Mouse (Mus musculus) naive thymus-derived CD4-positive, alpha-beta T cell, adult 2 months (primary cell): Measurements from ENCODE around the gene Hnrnph3.

ENCODE experiments used
- DNase-seq: peaks from one replicate; pipeline ENCODE4 v3.0.0-alpha.2; 2011; ENCODE audit warnings: low read depth

The Hnrnph3 gene

DNA sequence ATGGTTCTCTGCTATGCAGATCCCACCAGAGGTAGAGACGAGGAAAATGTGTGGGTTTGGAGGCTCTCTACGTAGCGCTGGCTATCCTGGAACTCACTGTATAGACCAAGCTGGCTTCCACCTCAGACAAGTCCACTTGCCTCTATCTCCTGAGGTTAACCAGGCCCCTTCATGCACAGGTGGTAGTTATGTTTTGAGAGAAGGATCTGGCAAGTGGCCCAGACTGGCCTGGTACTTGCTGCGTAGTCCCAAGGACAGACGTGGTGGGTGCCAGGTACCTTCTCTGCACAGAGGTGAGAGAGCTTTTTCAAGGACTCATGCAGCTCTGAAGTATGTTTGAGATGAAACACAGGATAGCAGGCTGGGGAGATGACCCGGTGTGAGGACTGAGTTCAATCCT lies 39.5 kb downstream of the Hnrnph3 start:
- no peak for DNase-seq

DNA sequence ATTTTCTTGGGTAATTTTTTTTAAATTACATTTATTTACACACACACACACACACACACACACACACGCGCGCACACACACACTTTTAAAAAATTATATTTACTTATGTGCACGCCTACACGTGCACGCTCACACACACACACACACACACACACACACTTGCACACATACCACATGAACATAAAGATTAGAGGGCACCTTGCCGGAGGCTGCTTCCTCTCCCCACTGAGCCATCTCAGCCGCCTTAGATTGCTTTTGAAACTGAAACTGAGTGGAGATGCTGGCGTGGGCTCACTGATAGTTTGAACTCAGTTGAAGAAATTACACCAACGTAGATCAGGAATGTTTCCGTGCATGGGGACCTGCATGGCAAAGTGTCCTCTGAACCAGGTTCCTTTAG lies 39.9 kb downstream of the Hnrnph3 start:
- peak; percentile 87 for DNase-seq

DNA sequence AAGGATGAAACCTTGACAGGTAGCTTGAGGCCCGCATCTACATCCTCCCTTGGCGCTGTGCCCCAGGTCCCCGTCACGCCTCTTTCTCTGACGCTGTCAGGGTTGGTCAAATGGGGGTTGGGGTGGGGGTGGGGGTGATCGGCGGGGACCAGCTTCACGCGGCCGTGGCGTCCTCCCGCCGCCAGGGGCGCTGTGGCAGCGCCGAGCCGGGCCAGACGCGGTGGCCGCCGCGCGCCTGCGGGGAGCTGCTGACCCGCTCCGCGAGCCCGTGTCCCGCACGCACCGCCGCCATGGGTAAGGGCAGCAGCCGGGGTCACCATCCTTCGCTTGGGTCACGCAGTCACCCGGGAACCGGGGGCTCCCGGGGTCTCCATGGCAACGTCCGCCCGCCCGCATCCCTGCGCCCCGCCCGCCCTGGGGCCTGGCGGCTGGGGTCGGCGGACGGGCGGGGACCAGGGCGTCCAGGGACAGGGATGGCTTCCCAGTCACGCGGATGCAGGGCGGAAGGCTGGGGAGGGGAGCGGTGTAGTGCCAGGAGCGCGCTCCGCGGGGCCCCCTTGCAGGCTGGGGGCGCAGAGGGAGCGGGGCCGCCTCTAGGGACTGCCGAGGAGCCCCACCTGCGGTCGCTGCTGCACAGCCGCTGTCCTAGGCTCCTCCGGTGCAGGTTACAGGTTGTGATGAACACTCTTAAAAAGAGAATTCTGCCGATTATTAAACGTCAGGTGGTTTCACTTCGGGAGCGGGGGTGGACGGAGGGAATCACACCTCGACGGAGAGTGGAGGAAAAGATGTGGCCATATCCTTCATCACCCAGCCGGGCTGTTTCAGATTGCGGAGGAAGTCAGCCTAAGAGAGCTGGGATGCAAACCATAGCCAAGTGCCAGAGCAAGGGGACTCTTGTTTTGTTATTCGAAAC lies 43.7 kb downstream of the Hnrnph3 start, which contains the start of gene Rufy2:
Gene Rufy2 (plus strand): TSS at position 185 of the 916 bp plus-strand sequence.
- DNase-seq: peak; percentile 93

DNA sequence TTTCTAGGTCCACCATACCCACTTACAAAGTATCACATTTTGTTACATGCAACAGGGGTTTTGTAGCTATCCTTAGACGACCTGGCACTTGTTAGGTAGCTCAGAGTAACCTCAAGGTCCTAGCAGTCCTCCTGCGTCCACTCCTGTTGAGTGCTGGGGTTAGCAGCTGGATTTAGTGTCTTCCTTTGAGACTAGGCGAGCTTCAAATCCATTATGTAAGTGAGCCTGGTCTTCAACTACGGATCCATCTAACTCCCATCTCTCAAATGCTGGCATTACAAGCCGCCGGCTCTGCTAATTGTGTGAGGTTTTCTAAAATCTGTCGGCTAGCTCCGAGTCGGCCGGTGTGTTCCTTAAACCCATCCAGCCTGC lies 44.4 kb downstream of the Hnrnph3 start:
- DNase-seq: no peak

DNA sequence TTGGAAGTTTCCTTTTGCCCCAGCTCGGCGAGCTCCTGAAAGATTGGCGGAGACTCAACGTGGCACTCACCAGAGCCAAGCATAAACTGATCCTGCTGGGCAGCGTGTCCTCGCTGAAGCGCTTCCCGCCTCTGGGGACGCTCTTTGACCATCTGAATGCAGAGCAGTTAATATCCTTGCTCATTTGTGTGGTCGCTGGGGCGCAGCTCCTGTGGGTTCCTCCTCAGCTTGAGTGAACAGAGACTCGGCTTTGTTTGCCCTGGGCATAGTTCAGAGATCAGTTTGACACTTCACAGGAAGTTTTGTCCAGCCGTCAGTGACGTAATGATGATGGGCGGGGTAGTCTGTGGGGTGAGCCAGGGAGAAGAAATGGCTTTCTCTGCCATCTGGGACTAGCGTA lies 52.2 kb downstream of the Hnrnph3 start:
- DNase-seq: no peak

DNA sequence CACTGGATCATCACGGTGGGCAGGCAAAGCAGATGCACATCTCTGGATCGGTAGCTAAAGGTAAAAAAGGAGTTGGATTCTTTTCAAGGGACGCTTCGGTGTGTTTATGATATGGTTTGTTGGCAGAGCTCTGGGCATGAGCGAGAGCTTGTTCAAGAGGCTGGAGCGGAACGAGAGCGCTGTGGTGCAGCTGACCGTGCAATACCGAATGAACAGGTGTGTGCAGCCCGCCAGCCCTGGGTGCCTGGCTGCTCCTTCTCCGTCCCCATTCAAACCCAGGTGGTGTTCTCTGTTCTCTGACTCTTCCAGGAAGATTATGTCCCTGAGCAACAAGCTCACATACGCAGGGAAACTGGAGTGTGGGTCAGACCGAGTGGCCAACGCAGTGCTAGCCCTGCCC lies 57.7 kb downstream of the Hnrnph3 start:
- DNase-seq: no peak

DNA sequence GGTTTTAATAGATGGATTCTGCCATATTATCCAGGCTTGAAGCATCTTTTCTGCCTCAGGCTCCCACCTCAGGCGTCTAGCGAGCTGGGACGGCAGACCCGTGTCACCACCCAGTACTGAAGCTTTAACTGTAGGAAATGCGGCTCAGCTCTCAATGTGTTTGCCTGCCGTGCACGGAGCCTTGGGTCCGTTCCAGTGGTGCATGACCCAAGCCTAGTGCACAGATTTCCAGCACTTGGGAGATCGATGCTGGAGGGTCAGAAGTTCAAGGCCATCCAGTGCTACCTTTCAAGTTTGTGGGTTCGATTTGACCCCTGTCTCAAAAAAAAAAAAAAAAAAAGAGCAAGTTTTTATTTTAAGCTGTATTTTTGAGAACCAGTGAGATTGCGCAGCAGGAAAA lies 58.2 kb downstream of the Hnrnph3 start:
- no peak for DNase-seq
